Mouse (Mus musculus) CH12.LX (cell line): ENCODE results near the gene Vgll2. TPM values are rescaled to one million over a fixed set of nuclear protein-coding genes. Genes with fewer than 3 reads are reported as not detected.

Experiments
- DNase-seq: peaks from one replicate; pipeline ENCODE4 v3.0.0-alpha.2; 2013; ENCODE audit errors: extremely low read depth
- H3K27ac ChIP-seq: 2 replicates; pipeline ENCODE4 v1.5.1; 2012; ENCODE audit warnings: low read depth, mild to moderate bottlenecking, control low read depth, moderate library complexity; ENCODE audit not compliant: insufficient read depth
- H3K27me3 ChIP-seq: replicated peaks from 2 replicates; pipeline ENCODE3; 2012; ENCODE audit warnings: inconsistent platforms
- H3K36me3 ChIP-seq, 2 experiments: replicated peaks in 1 of 2; 2 replicates each; pipeline versions ENCODE3 to v1.6.1; 2012; ENCODE audit warnings: inconsistent platforms in 1 of 2, low read length in 1 of 2, mild to moderate bottlenecking in 1 of 2, mixed read lengths in 1 of 2, moderate library complexity in 1 of 2; ENCODE audit not compliant: control insufficient read depth in 1 of 2, insufficient read depth in 1 of 2
- H3K4me1 ChIP-seq, 2 experiments: 2 replicates each; pipeline ENCODE4 v1.6.1; 2012; ENCODE audit warnings: inconsistent platforms in 1 of 2, moderate library complexity in 1 of 2; ENCODE audit not compliant: insufficient read depth in 2 of 2, control insufficient read depth in 1 of 2
- H3K4me2 ChIP-seq: 2 replicates; pipeline ENCODE4 v1.6.1; 2012; ENCODE audit warnings: low read depth, mild to moderate bottlenecking, control low read depth; ENCODE audit not compliant: poor library complexity, insufficient read depth, severe bottlenecking
- H3K4me3 ChIP-seq, 3 experiments: fragments of 150-350 bp in 1 of 3; sonication (generic) in 1 of 3; replicated peaks in 1 of 3; 2 replicates each; pipeline versions ENCODE3 to v1.5.1; 2011 to 2012; ENCODE audit warnings: low read depth in 2 of 3, low read length in 2 of 3, mild to moderate bottlenecking in 2 of 3, moderate library complexity in 2 of 3, control low read depth in 1 of 3, improper control_type of control experiment in 1 of 3, inconsistent platforms in 1 of 3, mixed read lengths in 1 of 3; ENCODE audit not compliant: poor library complexity in 1 of 3
- H3K79me2 ChIP-seq: replicated peaks from 2 replicates; pipeline ENCODE4 v1.6.1; 2012; ENCODE audit warnings: mild to moderate bottlenecking, moderate library complexity; ENCODE audit not compliant: control insufficient read depth, poor library complexity, insufficient read depth, severe bottlenecking; ENCODE audit errors: extremely low read depth
- H3K9ac ChIP-seq: 2 replicates; pipeline ENCODE4 v1.6.1; 2012; ENCODE audit warnings: low read depth, mild to moderate bottlenecking, control low read depth, moderate library complexity; ENCODE audit not compliant: insufficient read depth
- H3K9me3 ChIP-seq: replicated peaks from 2 replicates; pipeline ENCODE3; 2012; ENCODE audit warnings: low read length, inconsistent platforms, mixed read lengths
- CHD1 ChIP-seq: IDR thresholded peaks from 2 replicates; pipeline ENCODE4 v1.6.1; 2012; ENCODE audit warnings: low read depth, low read length, improper control_type of control experiment, inconsistent platforms
- CHD2 ChIP-seq: IDR thresholded peaks from 2 replicates; pipeline ENCODE4 v1.6.1; 2011; ENCODE audit warnings: low read length, improper control_type of control experiment
- E2F4 ChIP-seq: IDR thresholded peaks from 2 replicates; pipeline ENCODE4 v1.6.1; 2011; ENCODE audit warnings: low read depth, low read length, improper control_type of control experiment; ENCODE audit not compliant: insufficient replicate concordance
- ELF1 ChIP-seq: IDR thresholded peaks from 2 replicates; pipeline ENCODE4 v1.6.1; 2014; ENCODE audit warnings: low read depth, mild to moderate bottlenecking, inconsistent platforms, low read length, improper control_type of control experiment
- ETS1 ChIP-seq: conservative IDR thresholded peaks from 2 replicates; pipeline ENCODE4 v1.6.1; 2012; ENCODE audit warnings: low read depth, mild to moderate bottlenecking, inconsistent platforms, low read length, improper control_type of control experiment, moderate library complexity
- JUN ChIP-seq: IDR thresholded peaks from 2 replicates; pipeline ENCODE4 v1.6.1; 2011; ENCODE audit warnings: low read depth, mild to moderate bottlenecking, low read length, improper control_type of control experiment, moderate library complexity; ENCODE audit not compliant: insufficient read depth
- MAFK ChIP-seq: IDR thresholded peaks from 2 replicates; pipeline ENCODE4 v1.6.1; 2011; ENCODE audit warnings: low read length, improper control_type of control experiment; ENCODE audit not compliant: insufficient replicate concordance
- MXI1 ChIP-seq: IDR thresholded peaks from 2 replicates; pipeline ENCODE4 v1.6.1; 2011; ENCODE audit warnings: mild to moderate bottlenecking, low read depth, low read length, improper control_type of control experiment
- PAX5 ChIP-seq: IDR thresholded peaks from 2 replicates; pipeline ENCODE4 v1.6.1; 2012; ENCODE audit warnings: low read length, inconsistent platforms, mixed read lengths
- RAD21 ChIP-seq: IDR thresholded peaks from 2 replicates; pipeline ENCODE4 v1.6.1; 2011; ENCODE audit warnings: low read depth, mild to moderate bottlenecking, low read length, improper control_type of control experiment, moderate library complexity
- RCOR1 ChIP-seq: conservative IDR thresholded peaks from 2 replicates; pipeline ENCODE4 v1.6.1; 2012; ENCODE audit warnings: low read depth, mild to moderate bottlenecking, inconsistent platforms, low read length, improper control_type of control experiment
- SIN3A ChIP-seq: IDR thresholded peaks from 2 replicates; pipeline ENCODE4 v1.6.1; 2012; ENCODE audit warnings: low read length, improper control_type of control experiment, inconsistent platforms
- SMC3 ChIP-seq: IDR thresholded peaks from 2 replicates; pipeline ENCODE4 v1.6.1; 2011; ENCODE audit warnings: low read depth, low read length, improper control_type of control experiment
- ZMIZ1 ChIP-seq: IDR thresholded peaks from 2 replicates; pipeline ENCODE4 v1.6.1; 2012; ENCODE audit warnings: low read depth, mild to moderate bottlenecking, inconsistent platforms, low read length, improper control_type of control experiment
- ZNF384 ChIP-seq: IDR thresholded peaks from 2 replicates; pipeline ENCODE4 v1.6.1; 2012; ENCODE audit warnings: low read depth, low read length, improper control_type of control experiment, inconsistent platforms
- dilution Hi-C: fragments of 300-500 bp; cut with MboI; formaldehyde crosslinking; loops from 2 replicates; pipeline ENCODE4 v1.14.3; 2020; ENCODE audit warnings: low sequenced_read_pairs; ENCODE audit not compliant: extremely low pct_unique_long_range_greater_than_20kb, extremely low pct_ligation_motif_present
- in situ Hi-C: fragments of 300-500 bp; cut with MboI; formaldehyde crosslinking; loops from 3 replicates; pipeline ENCODE4 v1.14.3; 2019; ENCODE audit warnings: low sequenced_read_pairs, low pct_ligation_motif_present, low pct_unique_long_range_greater_than_20kb, mixed read lengths
- polyA plus RNA-seq: library from polyadenylated mRNA; unstranded; fragments of >175 nt; gene quantifications from 2 replicates; pipeline ENCODE4 v1.2.1, GENCODE M21; 2012; ENCODE audit warnings: low read depth; ENCODE audit not compliant: insufficient read length
- total RNA-seq, 2 experiments: library from RNA; depleted of rRNA; stranded (reverse); fragments of 300-350 nt in 1 of 2; fragments of >200 nt in 1 of 2; gene quantifications; 2 replicates each; pipeline ENCODE4 v1.2.3; 2012 to 2014

Vgll2 gene
- total RNA-seq (2012; rRNA removed) (not detected in 2 replicates), total RNA-seq (2014; rRNA removed) (not detected in 2 replicates), polyA plus RNA-seq (not detected in 2 replicates)

- Histone ChIP-seq H3K9me3 (peaks cover 7% of the 10 kb centered on the region), H3K27ac (no peak within 1 kb of the TSS), H3K27me3 (no peaks in the 10 kb centered on the region), H3K9ac (no peak within 1 kb of the TSS), H3K4me3 (no peak within 1 kb of the TSS), H3K4me2 (no peak within 1 kb of the TSS), H3K36me3 (no peaks in the 10 kb centered on the region), H3K4me1 (no peaks in the 10 kb centered on the region), H3K79me2 (no peaks in the 10 kb centered on the region)
- DNase-seq = no peak
- dilution Hi-C loops = no loop called here
- no peak for TF ChIP-seq ETS1
- no peak for TF ChIP-seq RCOR1
- TF ChIP-seq ZNF384 = no peak
- TF ChIP-seq PAX5 = no peak
- no peak for TF ChIP-seq SIN3A
- TF ChIP-seq SMC3 = no peak
- TF ChIP-seq RAD21 = no peak
- no peak for TF ChIP-seq ZMIZ1
- no peak for TF ChIP-seq JUN
- no peak for TF ChIP-seq E2F4
- no peak for TF ChIP-seq MXI1
- TF ChIP-seq CHD2 = no peak
- no peak for TF ChIP-seq MAFK
- TF ChIP-seq ELF1 = no peak
- in situ Hi-C loops = no loop called here
Observed at GRCm38 (mm10) chr10:52022413-52023212, at the start of gene Vgll2. Gene Vgll2 (plus strand): TSS chr10:52022502.

GRCm38 (mm10) chr10:51975137-51975536 lies 47.2 kb upstream of the Vgll2 start:
- H3K36me3 ChIP-seq = no peaks in the 10 kb centered on the region
- dilution Hi-C loops = no loop called here
- in situ Hi-C loops = no loop called here
- H3K27me3 ChIP-seq = no peaks in the 10 kb centered on the region
- no peak overlapping the region for H3K27ac ChIP-seq
- TF ChIP-seq CHD1 = no peak
- H3K9ac ChIP-seq = no peak overlapping the region
- H3K9me3 ChIP-seq = no peaks in the 10 kb centered on the region
- no peak overlapping the region for H3K4me3 ChIP-seq
- H3K4me1 ChIP-seq = peaks cover 0 to 3% of the 10 kb centered on the region in 2 experiments; a peak in 1 of 4 replicates
- no peaks in the 10 kb centered on the region for H3K79me2 ChIP-seq
- H3K4me2 ChIP-seq = no peak overlapping the region
- no peak for DNase-seq
